Mouse (Mus musculus) bone marrow macrophage, adult 2 months (primary cell): ENCODE measurements around the gene Spdye4a.

Experiments used
- CTCF ChIP-seq: IDR thresholded peaks from 2 replicates; pipeline ENCODE4 v1.5.1; 2012; ENCODE audit warnings: low read depth, mild to moderate bottlenecking, low read length, moderate library complexity
- POLR2A ChIP-seq: IDR thresholded peaks from 2 replicates; pipeline ENCODE4 v1.6.1; 2012; ENCODE audit warnings: mild to moderate bottlenecking, low read depth, low read length, borderline replicate concordance

DNA sequence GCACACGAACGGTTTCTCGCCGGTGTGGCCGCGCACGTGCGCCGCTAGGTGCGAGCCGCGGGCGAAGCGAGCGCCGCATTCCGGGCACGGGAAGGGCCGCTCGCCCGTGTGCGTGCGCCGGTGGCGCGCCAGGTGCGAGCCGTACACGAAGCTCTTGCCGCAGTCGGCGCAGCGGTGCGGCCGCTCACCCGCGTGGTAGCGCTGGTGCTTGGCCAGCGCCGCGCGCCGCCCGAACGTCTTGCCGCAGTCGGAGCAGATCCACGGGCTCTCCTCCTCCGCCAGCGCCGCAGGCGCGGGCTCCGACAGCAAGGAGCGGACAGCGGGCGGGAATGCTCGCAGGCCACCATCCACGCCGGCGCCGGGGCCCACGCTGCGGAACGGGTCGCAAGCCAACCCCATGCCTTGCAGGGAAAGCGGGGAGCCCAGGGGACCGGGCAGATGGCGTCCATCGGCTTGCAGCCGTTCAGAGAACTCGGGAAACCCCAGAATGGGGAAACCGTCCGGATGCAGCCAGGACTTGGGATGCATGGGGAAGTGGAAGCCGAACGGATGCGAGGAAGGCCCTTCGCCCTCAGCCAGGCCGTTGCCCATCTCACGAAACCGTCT lies 27.3 kb upstream of the Spdye4a start:
- TF ChIP-seq CTCF (no peak), POLR2A (no peak)
